Mouse (Mus musculus): Measurements from ENCODE around the gene Rgs6. TPM values are rescaled to one million over a fixed set of nuclear protein-coding genes. Genes with fewer than 3 reads are reported as not detected.

The Rgs6 gene
- polyA plus RNA-seq, 1 experiment: 0.14 TPM

GRCm38 (mm10) chr12:82710376-82710775, 122.3 kb downstream of the Rgs6 start:
- Histone ChIP-seq H3K4me3 (ENCODE audit: extremely low read depth, insufficient read depth, insufficient read length) (no peak overlapping the region), H3K36me3 (ENCODE audit: control insufficient read depth, insufficient read depth, low read length) (no peaks in the 10 kb centered on the region), H3K4me1 (ENCODE audit: control insufficient read depth, insufficient read depth, insufficient read length) (no peaks in the 10 kb centered on the region), H3K27me3 (ENCODE audit: control insufficient read depth, insufficient read depth, low read length) (no peaks in the 10 kb centered on the region), H3K27ac (ENCODE audit: insufficient read depth, low read length) (no peak overlapping the region)
- DNase-seq (ENCODE audit: low read depth in 1 of 2, low spot score in 2 of 2): no peak
- TF ChIP-seq POLR2A (IDR thresholded peaks at IDR 0.05; ENCODE audit: low read depth, low read length) (no peak), CTCF (IDR thresholded peaks at IDR 0.05; ENCODE audit: extremely low read depth, insufficient read depth, insufficient read length, insufficient replicate concordance) (no peak)

- no peak overlapping the region for H3K4me3 ChIP-seq (ENCODE audit: extremely low read depth, insufficient read depth, insufficient read length)
- H3K4me1 ChIP-seq (ENCODE audit: control insufficient read depth, insufficient read depth, insufficient read length): no peaks in the 10 kb centered on the region
- no peak for TF ChIP-seq POLR2A (IDR thresholded peaks at IDR 0.05; ENCODE audit: low read depth, low read length)
- no peak for TF ChIP-seq CTCF (IDR thresholded peaks at IDR 0.05; ENCODE audit: extremely low read depth, insufficient read depth, insufficient read length, insufficient replicate concordance)
- no peak for DNase-seq (ENCODE audit: low read depth in 1 of 2, low spot score in 2 of 2)
- no peaks in the 10 kb centered on the region for H3K36me3 ChIP-seq (ENCODE audit: control insufficient read depth, insufficient read depth, low read length)
- H3K27me3 ChIP-seq (ENCODE audit: control insufficient read depth, insufficient read depth, low read length): no peaks in the 10 kb centered on the region
- 83% methylated on average over 2 of the region's 2 CpGs for WGBS
- no peak overlapping the region for H3K27ac ChIP-seq (ENCODE audit: insufficient read depth, low read length)
Observed at GRCm38 (mm10) chr12:82714284-82714683, 126.2 kb downstream of the Rgs6 start.

GRCm38 (mm10) chr12:82723017-82723540, 135.0 kb downstream of the Rgs6 start:
- WGBS: 87% methylated on average over 8 of the region's 8 CpGs
- no peak overlapping the region for H3K4me3 ChIP-seq (ENCODE audit: extremely low read depth, insufficient read depth, insufficient read length)
- no peaks in the 10 kb centered on the region for H3K4me1 ChIP-seq (ENCODE audit: control insufficient read depth, insufficient read depth, insufficient read length)
- DNase-seq (ENCODE audit: low read depth in 1 of 2, low spot score in 2 of 2): no peak
- no peaks in the 10 kb centered on the region for H3K27me3 ChIP-seq (ENCODE audit: control insufficient read depth, insufficient read depth, low read length)
- no peaks in the 10 kb centered on the region for H3K36me3 ChIP-seq (ENCODE audit: control insufficient read depth, insufficient read depth, low read length)
- TF ChIP-seq CTCF (IDR thresholded peaks at IDR 0.05; ENCODE audit: extremely low read depth, insufficient read depth, insufficient read length, insufficient replicate concordance) (no peak), POLR2A (IDR thresholded peaks at IDR 0.05; ENCODE audit: low read depth, low read length) (no peak)
- H3K27ac ChIP-seq (ENCODE audit: insufficient read depth, low read length): no peak overlapping the region

- no peak overlapping the region for H3K4me3 ChIP-seq (ENCODE audit: extremely low read depth, insufficient read depth, insufficient read length)
- WGBS: 89% methylated on average over 4 of the region's 4 CpGs
Observed at GRCm38 (mm10) chr12:82726255-82726654, 138.2 kb downstream of the Rgs6 start.

GRCm38 (mm10) chr12:82731587-82731986, 143.5 kb downstream of the Rgs6 start:
- TF ChIP-seq POLR2A (IDR thresholded peaks at IDR 0.05; ENCODE audit: low read depth, low read length) (no peak), CTCF (IDR thresholded peaks at IDR 0.05; ENCODE audit: extremely low read depth, insufficient read depth, insufficient read length, insufficient replicate concordance) (no peak)
- Histone ChIP-seq H3K27me3 (ENCODE audit: control insufficient read depth, insufficient read depth, low read length) (no peaks in the 10 kb centered on the region), H3K27ac (ENCODE audit: insufficient read depth, low read length) (no peak overlapping the region), H3K36me3 (ENCODE audit: control insufficient read depth, insufficient read depth, low read length) (no peaks in the 10 kb centered on the region), H3K4me1 (ENCODE audit: control insufficient read depth, insufficient read depth, insufficient read length) (no peaks in the 10 kb centered on the region), H3K4me3 (ENCODE audit: extremely low read depth, insufficient read depth, insufficient read length) (no peak overlapping the region)
- WGBS: 66% methylated on average over 7 of the region's 7 CpGs
- DNase-seq (ENCODE audit: low read depth in 1 of 2, low spot score in 2 of 2): no peak

More at GRCm38 (mm10) chr12:82726255-82726654, 138.2 kb downstream of the Rgs6 start:
- no peak for DNase-seq (ENCODE audit: low read depth in 1 of 2, low spot score in 2 of 2)
- Histone ChIP-seq H3K27me3 (ENCODE audit: control insufficient read depth, insufficient read depth, low read length) (no peaks in the 10 kb centered on the region), H3K27ac (ENCODE audit: insufficient read depth, low read length) (no peak overlapping the region), H3K4me1 (ENCODE audit: control insufficient read depth, insufficient read depth, insufficient read length) (no peaks in the 10 kb centered on the region), H3K36me3 (ENCODE audit: control insufficient read depth, insufficient read depth, low read length) (no peaks in the 10 kb centered on the region)
- TF ChIP-seq CTCF (IDR thresholded peaks at IDR 0.05; ENCODE audit: extremely low read depth, insufficient read depth, insufficient read length, insufficient replicate concordance) (no peak), POLR2A (IDR thresholded peaks at IDR 0.05; ENCODE audit: low read depth, low read length) (no peak)

- Histone ChIP-seq H3K36me3 (ENCODE audit: control insufficient read depth, insufficient read depth, low read length) (no peaks in the 10 kb centered on the region), H3K27ac (ENCODE audit: insufficient read depth, low read length) (no peak overlapping the region), H3K4me1 (ENCODE audit: control insufficient read depth, insufficient read depth, insufficient read length) (no peaks in the 10 kb centered on the region), H3K4me3 (ENCODE audit: extremely low read depth, insufficient read depth, insufficient read length) (no peak overlapping the region), H3K27me3 (ENCODE audit: control insufficient read depth, insufficient read depth, low read length) (no peaks in the 10 kb centered on the region)
- no peak for DNase-seq (ENCODE audit: low read depth in 1 of 2, low spot score in 2 of 2)
- TF ChIP-seq POLR2A (IDR thresholded peaks at IDR 0.05; ENCODE audit: low read depth, low read length): no peak
- TF ChIP-seq CTCF (IDR thresholded peaks at IDR 0.05; ENCODE audit: extremely low read depth, insufficient read depth, insufficient read length, insufficient replicate concordance): no peak
- WGBS: 76% methylated on average over 3 of the region's 3 CpGs
Observed at GRCm38 (mm10) chr12:82742955-82743354, 154.9 kb downstream of the Rgs6 start.

- TF ChIP-seq CTCF (IDR thresholded peaks at IDR 0.05; ENCODE audit: extremely low read depth, insufficient read depth, insufficient read length, insufficient replicate concordance): no peak
- no peak for TF ChIP-seq POLR2A (IDR thresholded peaks at IDR 0.05; ENCODE audit: low read depth, low read length)
Observed at GRCm38 (mm10) chr12:82744026-82744425, 155.9 kb downstream of the Rgs6 start.

More at GRCm38 (mm10) chr12:82744026-82744425, 155.9 kb downstream of the Rgs6 start:
- Histone ChIP-seq H3K36me3 (ENCODE audit: control insufficient read depth, insufficient read depth, low read length) (no peaks in the 10 kb centered on the region), H3K4me1 (ENCODE audit: control insufficient read depth, insufficient read depth, insufficient read length) (no peaks in the 10 kb centered on the region), H3K4me3 (ENCODE audit: extremely low read depth, insufficient read depth, insufficient read length) (no peak overlapping the region), H3K27ac (ENCODE audit: insufficient read depth, low read length) (no peak overlapping the region), H3K27me3 (ENCODE audit: control insufficient read depth, insufficient read depth, low read length) (no peaks in the 10 kb centered on the region)
- 51% methylated on average over 3 of the region's 3 CpGs for WGBS
- no peak for DNase-seq (ENCODE audit: low read depth in 1 of 2, low spot score in 2 of 2)

Measured in spleen, adult 2 months (tissue).